Mouse (Mus musculus) T-cell, adult 2 months (primary cell): ENCODE data around the gene Rrp9.

Experiments
- DNase-seq: peaks from one replicate; pipeline ENCODE4 v3.0.0; 2022; ENCODE audit warnings: low spot score

Gene Rrp9

GRCm38 (mm10) chr9:106475663-106476001 lies at the start of gene Rrp9:
Gene Rrp9 (plus strand): TSS chr9:106475963.
- no peak for DNase-seq

GRCm38 (mm10) chr9:106428719-106429220 lies 47.0 kb upstream of the Rrp9 start:
- DNase-seq, result no peak

- DNase-seq, result peak; percentile 94
These were observed 46.3 kb upstream of the Rrp9 start, which contains the start of gene Rpl29 for GRCm38 (mm10) chr9:106429221-106430014. Gene Rpl29 (plus strand): TSS chr9:106429454.

- DNase-seq, result no peak
These were observed 45.8 kb upstream of the Rrp9 start for GRCm38 (mm10) chr9:106430015-106430264.

GRCm38 (mm10) chr9:106433389-106433788 lies 42.4 kb upstream of the Rrp9 start:
- DNase-seq, result no peak

- DNase-seq, result no peak
These were observed 39.2 kb upstream of the Rrp9 start for GRCm38 (mm10) chr9:106436566-106436965.

GRCm38 (mm10) chr9:106442680-106443079 lies 33.1 kb upstream of the Rrp9 start:
- no peak for DNase-seq

GRCm38 (mm10) chr9:106444836-106445235 lies 30.9 kb upstream of the Rrp9 start:
- no peak for DNase-seq

GRCm38 (mm10) chr9:106447348-106447747 lies 28.4 kb upstream of the Rrp9 start, which contains the start of the genes Abhd14b and Abhd14a:
Gene Abhd14b (plus strand): TSS chr9:106447459.
Gene Abhd14a (minus strand): TSS chr9:106447678.
- DNase-seq, result peak; percentile 61

GRCm38 (mm10) chr9:106447951-106448350 lies 27.8 kb upstream of the Rrp9 start:
- no peak for DNase-seq

- DNase-seq, result peak; percentile 64
These were observed 27.2 kb upstream of the Rrp9 start for GRCm38 (mm10) chr9:106448498-106449031.

GRCm38 (mm10) chr9:106449947-106450346 lies 25.8 kb upstream of the Rrp9 start:
- DNase-seq, result no peak

GRCm38 (mm10) chr9:106450661-106451060 lies 25.1 kb upstream of the Rrp9 start:
- DNase-seq, result no peak

GRCm38 (mm10) chr9:106451298-106451697 lies 24.5 kb upstream of the Rrp9 start:
- no peak for DNase-seq

GRCm38 (mm10) chr9:106451899-106452298 lies 23.9 kb upstream of the Rrp9 start:
- DNase-seq, result no peak

GRCm38 (mm10) chr9:106452351-106452750 lies 23.4 kb upstream of the Rrp9 start:
- DNase-seq, result no peak

- DNase-seq, result no peak
These were observed 22.9 kb upstream of the Rrp9 start for GRCm38 (mm10) chr9:106452821-106453220.

GRCm38 (mm10) chr9:106453271-106454070 lies 22.3 kb upstream of the Rrp9 start, which contains the start of gene Pcbp4:
Gene Pcbp4 (plus strand): TSS chr9:106453291.
- no peak for DNase-seq

- no peak for DNase-seq
These were observed 21.5 kb upstream of the Rrp9 start for GRCm38 (mm10) chr9:106454071-106454761.

- no peak for DNase-seq
These were observed 20.7 kb upstream of the Rrp9 start for GRCm38 (mm10) chr9:106454888-106455681.
